Mouse (Mus musculus): Measurements from ENCODE around the gene Trmo.

Trmo gene

DNA sequence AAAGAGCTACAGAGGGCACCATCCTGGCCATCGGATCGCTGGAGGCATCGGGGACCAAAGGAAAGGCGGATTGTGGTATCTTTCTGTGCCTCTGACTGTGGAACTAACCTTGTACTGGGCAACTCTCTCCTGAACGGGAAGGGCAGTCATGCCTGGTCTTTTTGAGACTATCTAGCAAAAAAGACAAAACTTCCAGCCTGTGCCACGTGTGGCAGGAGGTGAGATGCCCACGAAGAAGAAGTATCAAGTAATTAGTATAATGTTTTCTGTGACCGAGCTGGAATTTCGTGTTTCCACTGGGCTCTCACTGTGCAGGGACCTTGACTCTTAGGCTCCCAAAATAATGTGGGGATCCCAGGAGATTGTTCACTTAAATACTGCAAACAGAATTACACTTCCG, 50.2 kb downstream of the Trmo start:
- no peak for DNase-seq (ENCODE audit: low read depth)

DNA sequence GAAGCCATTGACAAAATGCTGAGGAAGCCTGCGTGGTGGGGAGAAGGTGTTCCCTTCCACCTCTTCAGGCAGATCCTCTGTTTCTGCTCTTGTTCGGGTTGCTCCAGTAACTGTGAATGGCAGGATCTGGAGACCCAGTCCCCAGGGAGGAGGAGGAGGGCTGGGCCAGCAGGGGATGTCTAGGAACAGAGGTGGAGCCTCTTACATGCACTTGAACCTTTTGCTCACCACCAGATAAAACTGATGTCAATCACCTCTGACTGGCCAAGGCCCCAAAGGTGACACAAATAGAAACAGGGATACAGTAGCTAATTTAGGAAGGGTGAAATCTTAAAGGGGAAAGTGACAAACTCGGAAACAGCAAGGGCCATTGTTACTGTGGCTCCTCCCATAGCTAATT, 51.2 kb downstream of the Trmo start:
- DNase-seq (ENCODE audit: low read depth): no peak

DNA sequence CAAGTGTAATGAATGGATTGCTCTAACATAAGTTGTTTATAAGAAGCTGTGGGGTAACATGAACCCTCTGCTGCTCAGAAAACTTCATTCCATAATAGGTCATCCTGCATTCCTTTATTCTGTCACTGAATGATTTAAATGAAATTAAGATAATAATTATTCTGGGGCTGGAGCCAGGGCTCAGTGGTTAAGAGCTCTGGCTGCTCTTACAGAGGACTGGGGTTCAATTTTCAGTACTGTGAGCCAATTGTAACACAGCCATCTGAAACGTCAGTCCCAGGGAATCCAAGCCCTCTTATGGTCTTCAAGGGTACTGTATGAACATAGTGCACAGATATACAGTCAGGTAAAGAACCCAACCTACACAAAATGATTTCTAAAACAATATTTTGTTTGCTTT, 53.4 kb downstream of the Trmo start:
- no peak for DNase-seq (ENCODE audit: low read depth)

DNA sequence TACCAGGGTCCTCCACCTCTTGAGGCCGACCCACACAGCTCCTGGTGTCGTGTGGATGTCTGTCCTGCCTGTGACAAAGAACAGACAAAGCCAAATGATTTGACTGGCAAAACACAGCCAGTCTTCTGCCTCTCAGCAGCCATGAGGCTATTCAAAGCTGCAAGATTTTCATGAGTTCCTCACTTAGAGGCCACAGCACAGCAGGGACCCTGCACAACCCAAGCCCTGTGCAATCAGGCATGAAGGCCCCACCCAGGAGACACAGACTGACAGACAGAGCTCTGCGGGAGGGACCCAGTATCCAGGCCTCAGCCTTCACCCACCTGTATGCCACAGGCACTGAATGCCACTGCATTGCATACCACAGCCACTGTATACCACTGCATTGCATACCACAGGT, 60.3 kb downstream of the Trmo start:
- DNase-seq (ENCODE audit: low read depth): no peak
